Mouse (Mus musculus): ENCODE measurements around the gene F11.

Gene F11

GRCm38 (mm10) chr8:45239363-45239762 lies 22.5 kb downstream of the F11 start:
- no peak for DNase-seq

- DNase-seq, result no peak
Observed at GRCm38 (mm10) chr8:45238282-45238681, 23.5 kb downstream of the F11 start.

GRCm38 (mm10) chr8:45236164-45236912 lies 25.5 kb downstream of the F11 start:
- DNase-seq, result no peak

GRCm38 (mm10) chr8:45235228-45235627 lies 26.6 kb downstream of the F11 start:
- DNase-seq, result no peak

- no peak for DNase-seq
Observed at GRCm38 (mm10) chr8:45233256-45233655, 28.6 kb downstream of the F11 start.

GRCm38 (mm10) chr8:45202476-45202875 lies 59.4 kb downstream of the F11 start:
- DNase-seq, result no peak

GRCm38 (mm10) chr8:45201605-45202004 lies 60.2 kb downstream of the F11 start:
- no peak for DNase-seq

- no peak for DNase-seq
Observed at GRCm38 (mm10) chr8:45197294-45197693, 64.5 kb downstream of the F11 start.

GRCm38 (mm10) chr8:45195954-45196526 lies 65.8 kb downstream of the F11 start:
- DNase-seq, result no peak
